Mouse (Mus musculus) testis, adult 2 months (tissue): Measurements from ENCODE around the gene Rbfox1. TPM values are rescaled to one million over a fixed set of nuclear protein-coding genes. Genes with fewer than 3 reads are reported as not detected.

Experiments used
- H3K27ac ChIP-seq: fragments of 200-500 bp; 2 replicates; pipeline ENCODE4 v1.5.1; 2012; ENCODE audit warnings: low read depth, low read length; ENCODE audit not compliant: control insufficient read depth, insufficient read depth
- H3K27me3 ChIP-seq: fragments of 200-500 bp; 2 replicates; pipeline ENCODE4 v1.6.1; 2012; ENCODE audit warnings: mild to moderate bottlenecking, low read length, moderate library complexity; ENCODE audit not compliant: control insufficient read depth, insufficient read depth
- H3K36me3 ChIP-seq: fragments of 200-500 bp; 2 replicates; pipeline ENCODE4 v1.6.1; 2012; ENCODE audit warnings: mild to moderate bottlenecking, low read length; ENCODE audit not compliant: control insufficient read depth, insufficient read depth
- H3K4me1 ChIP-seq: fragments of 200-500 bp; 2 replicates; pipeline ENCODE4 v1.6.1; 2012; ENCODE audit warnings: low read length; ENCODE audit not compliant: control insufficient read depth, insufficient read depth
- H3K4me3 ChIP-seq: fragments of 200-500 bp; 2 replicates; pipeline ENCODE4 v1.5.1; 2012; ENCODE audit warnings: low read depth, mild to moderate bottlenecking, low read length, moderate library complexity, mixed read lengths; ENCODE audit not compliant: control insufficient read depth
- CTCF ChIP-seq: fragments of 200-500 bp; IDR thresholded peaks from 2 replicates; pipeline ENCODE4 v1.5.1; 2012; ENCODE audit warnings: low read depth, mild to moderate bottlenecking, inconsistent platforms, low read length, moderate library complexity; ENCODE audit not compliant: control insufficient read depth, insufficient read depth, insufficient replicate concordance
- POLR2A ChIP-seq: fragments of 200-500 bp; IDR thresholded peaks from 2 replicates; pipeline ENCODE4 v1.6.1; 2012; ENCODE audit warnings: low read depth, mild to moderate bottlenecking, inconsistent platforms, low read length, moderate library complexity; ENCODE audit not compliant: control insufficient read depth
- polyA plus RNA-seq: library from polyadenylated mRNA; depleted of rRNA; stranded (reverse); fragments of >200 nt; gene quantifications from 2 replicates; pipeline ENCODE4 v1.2.3, GENCODE M21; 2012

The Rbfox1 gene
- polyA plus RNA-seq, 1 experiment = 0.23 TPM

DNA sequence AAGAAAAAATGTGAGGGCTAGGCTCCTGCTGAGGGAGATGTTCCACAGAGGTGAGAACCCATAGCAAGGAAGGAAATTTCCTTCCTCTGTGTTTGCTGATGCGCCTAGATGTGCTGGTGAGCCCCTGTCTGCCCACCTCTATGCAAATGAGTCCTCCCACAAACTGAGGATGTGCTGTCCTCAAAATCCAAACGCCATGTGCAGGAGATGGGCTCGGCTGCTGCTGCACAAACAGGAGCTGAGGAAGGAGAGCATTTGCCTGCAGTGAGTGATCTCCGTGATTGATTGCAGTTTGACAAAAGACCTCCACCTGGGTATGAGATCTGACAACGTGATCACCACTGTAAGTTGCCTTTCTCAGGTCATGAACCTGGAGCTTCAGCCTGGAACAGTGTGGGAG is 1308.4 kb downstream of the Rbfox1 start:
- Histone ChIP-seq H3K27me3 (no peaks in the 10 kb centered on the region), H3K27ac (no peak overlapping the region), H3K36me3 (no peaks in the 10 kb centered on the region), H3K4me1 (no peaks in the 10 kb centered on the region), H3K4me3 (no peak overlapping the region)
- TF ChIP-seq POLR2A = no peak
- TF ChIP-seq CTCF = no peak

DNA sequence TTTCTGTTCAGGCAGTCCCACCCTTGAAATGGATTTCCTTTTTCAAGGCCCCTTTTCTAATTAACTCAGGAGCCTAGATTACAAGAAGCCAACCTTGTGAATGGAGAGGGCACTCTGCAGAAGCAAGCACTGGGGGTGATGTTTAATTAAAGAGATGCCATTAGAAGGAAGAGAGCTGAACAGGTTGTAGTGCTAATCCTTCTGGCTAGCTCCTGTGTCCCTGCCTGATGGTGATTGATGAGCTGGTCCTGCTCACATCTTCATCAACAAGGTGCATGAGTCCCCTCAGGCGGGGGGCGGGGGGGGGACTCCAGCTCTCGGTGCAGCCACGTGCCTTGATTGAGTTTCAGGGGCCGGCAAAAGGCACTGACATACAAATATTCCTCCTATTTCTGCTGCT is 1312.8 kb downstream of the Rbfox1 start:
- Histone ChIP-seq H3K27ac (no peak overlapping the region), H3K27me3 (no peaks in the 10 kb centered on the region), H3K4me1 (no peaks in the 10 kb centered on the region), H3K36me3 (no peaks in the 10 kb centered on the region), H3K4me3 (no peak overlapping the region)
- TF ChIP-seq CTCF (no peak), POLR2A (no peak)

DNA sequence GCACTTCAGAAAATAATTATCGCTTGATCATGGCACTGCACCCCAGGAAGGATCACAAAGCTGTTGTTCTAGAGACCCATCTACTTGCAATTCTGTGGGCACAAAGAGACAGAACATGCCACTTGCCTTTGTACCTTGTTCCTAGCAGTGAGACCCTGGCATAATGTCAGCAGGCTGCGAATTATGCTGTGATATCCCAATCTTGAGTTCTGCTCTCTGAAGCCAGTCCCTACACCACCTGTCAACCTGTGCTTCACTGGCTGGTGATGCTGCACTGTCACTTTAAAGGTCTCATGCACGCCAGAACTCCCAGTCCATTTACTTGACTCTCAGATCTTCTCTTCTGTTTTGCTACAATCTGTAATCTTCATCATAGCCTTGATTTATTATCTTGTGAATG is 1315.1 kb downstream of the Rbfox1 start:
- H3K27me3 ChIP-seq = no peaks in the 10 kb centered on the region

DNA sequence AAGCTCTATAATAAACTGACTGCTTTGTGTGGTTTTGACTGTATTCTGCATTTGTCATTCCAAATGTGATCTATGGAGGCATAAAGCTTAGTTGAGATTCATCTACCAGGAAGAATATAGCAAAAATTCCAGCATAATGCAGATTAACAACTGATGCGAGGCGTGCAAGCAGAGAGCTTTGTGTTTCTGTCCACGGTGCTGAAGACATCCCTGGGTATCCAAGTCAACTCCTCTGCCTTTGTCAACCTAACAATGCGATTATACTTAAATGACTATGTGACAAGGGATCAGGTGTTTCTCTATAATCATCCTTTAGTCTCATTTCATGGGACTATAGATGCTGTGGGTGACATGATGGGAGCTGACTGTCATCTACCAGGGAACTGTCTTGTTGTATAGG is 1316.7 kb downstream of the Rbfox1 start:
- no peak overlapping the region for H3K27ac ChIP-seq
- TF ChIP-seq POLR2A = no peak
- no peak for TF ChIP-seq CTCF
- no peaks in the 10 kb centered on the region for H3K4me1 ChIP-seq
- no peaks in the 10 kb centered on the region for H3K27me3 ChIP-seq
- H3K4me3 ChIP-seq = no peak overlapping the region
- H3K36me3 ChIP-seq = no peaks in the 10 kb centered on the region

More for the DNA sequence above, 1315.1 kb downstream of the Rbfox1 start:
- Histone ChIP-seq H3K36me3 (no peaks in the 10 kb centered on the region), H3K4me1 (no peaks in the 10 kb centered on the region), H3K4me3 (no peak overlapping the region), H3K27ac (no peak overlapping the region)
- TF ChIP-seq POLR2A = no peak
- no peak for TF ChIP-seq CTCF

DNA sequence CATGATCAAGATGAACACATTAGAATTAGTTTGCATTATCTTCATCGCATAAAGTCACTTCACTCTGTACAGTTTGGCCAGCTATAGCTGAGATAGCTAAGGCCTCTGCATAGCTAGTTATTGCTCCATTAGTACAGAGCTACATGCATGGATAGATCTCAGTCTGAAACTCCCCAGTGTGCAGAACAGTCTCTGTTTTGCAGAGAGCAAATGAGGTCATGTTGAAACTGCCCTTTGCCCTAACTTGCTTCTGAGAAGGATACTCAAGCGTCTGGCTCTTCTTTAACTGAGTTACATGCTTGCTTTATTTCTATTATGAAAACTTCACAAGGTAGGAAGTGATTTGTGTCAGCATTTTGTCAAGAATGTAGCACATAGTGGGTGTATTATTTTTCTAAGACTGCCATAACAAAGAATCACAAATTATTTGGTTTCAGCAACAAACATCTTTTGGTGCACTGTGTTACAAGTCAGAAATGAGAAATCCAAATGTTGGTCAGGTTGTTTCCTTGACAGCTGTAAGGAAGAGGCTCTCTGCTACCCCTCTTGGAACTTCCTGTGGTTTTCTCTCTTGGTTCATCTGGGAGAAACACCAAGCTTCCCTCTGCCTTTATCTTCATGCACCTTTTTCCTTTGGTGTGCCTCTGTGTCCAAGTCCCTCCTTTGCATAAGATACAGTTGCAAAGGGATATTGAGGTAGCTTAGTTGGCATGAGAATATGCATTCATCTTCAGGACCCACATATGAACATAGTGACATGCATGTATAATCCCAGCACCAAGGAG is 1321.2 kb downstream of the Rbfox1 start:
- H3K4me1 ChIP-seq = no peaks in the 10 kb centered on the region
- no peaks in the 10 kb centered on the region for H3K36me3 ChIP-seq
- TF ChIP-seq CTCF (no peak), POLR2A (no peak)
- H3K4me3 ChIP-seq = no peak overlapping the region
- no peaks in the 10 kb centered on the region for H3K27me3 ChIP-seq
- no peak overlapping the region for H3K27ac ChIP-seq

DNA sequence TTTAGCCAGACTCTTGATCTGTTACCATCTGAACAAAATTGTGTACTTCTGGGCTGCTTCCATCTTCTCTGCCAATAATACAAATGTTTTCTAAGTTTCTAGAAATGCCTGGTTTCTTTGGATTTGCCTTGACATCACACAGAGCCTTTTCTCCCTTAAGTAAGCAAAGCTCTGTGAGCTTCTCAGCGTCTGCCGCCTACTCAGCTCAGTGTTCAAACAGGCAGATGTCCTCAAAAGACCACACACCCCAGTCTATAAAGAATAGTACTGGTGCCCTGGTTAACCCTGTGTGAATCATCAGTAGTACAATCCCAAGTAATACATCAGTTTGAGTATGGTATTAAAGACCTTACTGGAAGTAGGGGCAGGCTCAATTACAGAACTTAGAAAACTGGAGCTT is 1322.4 kb downstream of the Rbfox1 start:
- Histone ChIP-seq H3K27me3 (no peaks in the 10 kb centered on the region), H3K4me3 (no peak overlapping the region), H3K27ac (no peak overlapping the region), H3K4me1 (no peaks in the 10 kb centered on the region), H3K36me3 (no peaks in the 10 kb centered on the region)
- no peak for TF ChIP-seq CTCF
- TF ChIP-seq POLR2A = no peak

DNA sequence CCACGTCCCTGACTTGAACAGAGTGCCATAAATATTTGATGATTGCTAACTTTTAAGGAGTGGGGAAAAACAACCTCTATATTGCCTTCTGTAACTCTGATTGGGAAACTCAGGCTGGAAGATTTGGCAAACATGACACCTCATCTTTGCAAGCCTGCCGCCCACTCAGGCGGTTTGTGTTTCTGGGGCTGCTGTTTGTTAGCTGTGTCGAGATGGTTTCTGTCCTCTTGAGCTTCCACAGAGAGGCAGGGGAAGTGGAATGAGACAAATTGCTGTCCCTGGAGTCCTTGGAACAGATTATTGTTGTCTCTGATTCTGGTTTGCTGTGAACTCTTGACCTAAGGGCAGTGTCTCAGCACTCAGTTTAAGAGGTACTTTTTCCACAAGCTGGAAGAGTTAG is 1327.6 kb downstream of the Rbfox1 start:
- no peak overlapping the region for H3K4me3 ChIP-seq
- H3K27me3 ChIP-seq = no peaks in the 10 kb centered on the region
- H3K4me1 ChIP-seq = no peaks in the 10 kb centered on the region
- H3K36me3 ChIP-seq = no peaks in the 10 kb centered on the region
- TF ChIP-seq CTCF (no peak), POLR2A (no peak)
- H3K27ac ChIP-seq = no peak overlapping the region
